Mouse (Mus musculus): ENCODE measurements around the gene Vps35l. TPM values are rescaled to one million over a fixed set of nuclear protein-coding genes. Genes with fewer than 3 reads are reported as not detected.

The Vps35l gene
- polyA plus RNA-seq, 1 experiment, result 52.4 TPM

- no peak for DNase-seq
- H3K36me3 ChIP-seq (ENCODE audit: control insufficient read depth, insufficient read depth, low read length), result no peaks in the 10 kb centered on the region; the same call in none of the 2 replicates
- no peak overlapping the region for H3K4me3 ChIP-seq (ENCODE audit: insufficient read depth, low read depth, low read length)
- WGBS, result 69% methylated on average over 9 of the region's 9 CpGs
- H3K4me1 ChIP-seq (ENCODE audit: control insufficient read depth, insufficient read depth, low read length), result no peaks in the 10 kb centered on the region
- H3K27ac ChIP-seq (ENCODE audit: insufficient read depth, low read depth, low read length), result no peak overlapping the region
- no peaks in the 10 kb centered on the region for H3K27me3 ChIP-seq (replicated peaks; ENCODE audit: control insufficient read depth, insufficient read depth, low read length)
- no peak for TF ChIP-seq CTCF (conservative IDR thresholded peaks at IDR 0.05; ENCODE audit: insufficient read depth, insufficient read length, low read depth, low read length)
- TF ChIP-seq POLR2A (IDR thresholded peaks at IDR 0.05; ENCODE audit: low read depth, low read length), result no peak
Observed at GRCm38 (mm10) chr7:118776491-118776890, 36.5 kb downstream of the Vps35l start.

DNA sequence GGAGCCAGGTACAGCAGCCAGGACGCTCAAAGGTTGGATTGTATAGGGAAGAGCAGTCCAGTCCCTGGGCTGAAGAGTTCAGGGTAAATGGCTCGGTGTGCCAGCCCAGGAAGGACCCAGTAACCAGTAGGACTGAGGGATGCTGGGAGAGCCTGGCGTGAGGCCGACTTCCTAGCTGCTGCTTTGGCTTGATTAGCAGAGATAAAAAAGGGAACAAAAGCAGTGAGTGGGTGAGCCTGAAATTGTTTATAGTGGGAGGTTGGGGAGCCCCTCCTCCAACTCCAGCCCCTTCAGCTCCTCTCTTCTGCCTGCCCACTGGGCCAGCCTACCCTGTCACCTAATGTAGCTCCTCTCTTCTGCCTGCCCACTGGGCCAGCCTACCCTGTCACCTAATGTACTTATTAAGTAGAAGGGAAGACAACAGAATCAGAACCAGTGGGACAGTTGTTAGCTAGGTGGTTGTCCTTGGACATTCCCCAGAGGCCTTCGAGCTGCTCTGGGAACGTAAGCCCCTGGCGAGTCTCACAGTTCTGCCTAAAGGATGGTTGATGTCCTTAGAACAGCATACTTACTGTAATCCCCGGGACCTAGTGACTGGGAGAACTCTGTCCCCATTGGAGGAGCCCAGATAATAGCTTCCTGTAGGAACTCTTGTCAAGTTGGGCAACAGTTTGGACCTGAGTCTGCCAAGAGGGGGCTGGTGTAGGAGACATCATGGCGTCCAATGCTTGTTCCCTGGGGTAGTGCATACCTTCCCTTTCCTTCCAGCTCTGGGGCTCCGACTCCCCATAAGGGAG lies 37.8 kb downstream of the Vps35l start:
- no peak overlapping the region for H3K27ac ChIP-seq (ENCODE audit: insufficient read depth, low read depth, low read length)
- no peak overlapping the region for H3K4me3 ChIP-seq (ENCODE audit: insufficient read depth, low read depth, low read length)
- H3K27me3 ChIP-seq (replicated peaks; ENCODE audit: control insufficient read depth, insufficient read depth, low read length), result no peaks in the 10 kb centered on the region
- H3K36me3 ChIP-seq (ENCODE audit: control insufficient read depth, insufficient read depth, low read length), result no peaks in the 10 kb centered on the region; the same call in none of the 2 replicates
- DNase-seq, result no peak
- TF ChIP-seq CTCF (conservative IDR thresholded peaks at IDR 0.05; ENCODE audit: insufficient read depth, insufficient read length, low read depth, low read length) (no peak), POLR2A (IDR thresholded peaks at IDR 0.05; ENCODE audit: low read depth, low read length) (no peak)
- 82% methylated on average over 10 of the region's 10 CpGs for WGBS
- no peaks in the 10 kb centered on the region for H3K4me1 ChIP-seq (ENCODE audit: control insufficient read depth, insufficient read depth, low read length)

DNA sequence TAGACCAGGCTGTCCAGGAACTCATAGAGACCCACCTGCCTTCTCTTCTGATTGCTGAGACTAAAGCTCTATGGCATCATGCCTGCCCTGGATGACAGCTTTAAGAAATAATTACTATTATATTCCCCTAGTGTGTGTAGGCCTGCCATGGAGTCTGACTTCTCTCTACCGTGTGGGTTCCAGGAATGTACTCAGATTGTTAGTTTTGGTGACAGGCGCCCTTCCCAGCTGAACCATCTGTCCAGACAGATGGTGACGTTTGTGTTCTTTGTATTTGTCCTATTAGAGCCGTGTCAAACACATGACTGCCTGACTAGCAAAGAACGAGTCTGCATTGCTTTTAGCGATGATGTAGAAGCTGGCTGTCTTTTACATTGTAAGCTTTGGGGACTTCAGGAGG lies 38.5 kb downstream of the Vps35l start:
- 75% methylated on average over 6 of the region's 6 CpGs for WGBS
- Histone ChIP-seq H3K4me1 (ENCODE audit: control insufficient read depth, insufficient read depth, low read length) (no peaks in the 10 kb centered on the region), H3K4me3 (ENCODE audit: insufficient read depth, low read depth, low read length) (no peak overlapping the region), H3K27ac (ENCODE audit: insufficient read depth, low read depth, low read length) (no peak overlapping the region), H3K36me3 (ENCODE audit: control insufficient read depth, insufficient read depth, low read length) (no peaks in the 10 kb centered on the region; the same call in none of the 2 replicates), H3K27me3 (replicated peaks; ENCODE audit: control insufficient read depth, insufficient read depth, low read length) (no peaks in the 10 kb centered on the region)
- no peak for DNase-seq
- TF ChIP-seq CTCF (conservative IDR thresholded peaks at IDR 0.05; ENCODE audit: insufficient read depth, insufficient read length, low read depth, low read length) (no peak), POLR2A (IDR thresholded peaks at IDR 0.05; ENCODE audit: low read depth, low read length) (no peak)

DNA sequence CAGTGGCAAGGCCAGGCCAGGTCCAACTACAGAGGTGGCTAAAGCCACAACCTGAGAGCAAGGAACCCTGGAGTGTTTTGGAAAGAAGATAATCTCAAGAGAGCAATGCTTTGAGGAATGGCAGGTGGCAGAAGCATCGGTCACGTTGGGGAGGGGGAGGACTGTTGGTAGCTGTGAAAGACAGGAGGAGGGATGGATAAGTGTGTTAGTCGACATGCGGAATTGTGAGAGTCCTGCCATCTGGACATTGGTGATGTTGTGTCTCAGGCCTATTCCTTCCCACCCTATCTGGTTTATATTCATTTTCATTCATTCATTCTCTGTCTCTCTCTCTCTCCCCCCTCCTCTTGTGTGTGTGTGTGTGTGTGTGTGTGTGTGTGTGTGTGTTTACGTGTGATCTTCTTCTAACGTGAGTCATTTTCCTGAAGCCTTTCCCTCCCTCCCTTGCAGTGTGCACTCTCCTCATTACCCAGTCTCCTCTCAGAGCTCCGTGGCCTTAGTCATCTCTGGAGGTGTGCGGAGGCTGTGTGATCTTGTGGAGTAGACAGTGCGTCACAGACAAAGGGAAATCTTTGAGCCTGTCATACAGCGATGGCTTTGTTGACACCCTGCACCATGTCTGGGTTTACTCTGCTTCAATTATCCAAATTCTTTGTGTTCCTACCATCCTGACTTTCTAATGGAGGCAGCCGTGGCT lies 43.4 kb downstream of the Vps35l start:
- H3K4me3 ChIP-seq (ENCODE audit: insufficient read depth, low read depth, low read length), result no peak overlapping the region
- 92% methylated on average over 11 of the region's 11 CpGs for WGBS
- no peak for DNase-seq
- TF ChIP-seq POLR2A (IDR thresholded peaks at IDR 0.05; ENCODE audit: low read depth, low read length) (no peak), CTCF (conservative IDR thresholded peaks at IDR 0.05; ENCODE audit: insufficient read depth, insufficient read length, low read depth, low read length) (no peak)
- no peak overlapping the region for H3K27ac ChIP-seq (ENCODE audit: insufficient read depth, low read depth, low read length)
- H3K4me1 ChIP-seq (ENCODE audit: control insufficient read depth, insufficient read depth, low read length), result peaks cover 4% of the 10 kb centered on the region; the same call in 1 of the 2 replicates
- no peaks in the 10 kb centered on the region for H3K27me3 ChIP-seq (replicated peaks; ENCODE audit: control insufficient read depth, insufficient read depth, low read length)
- H3K36me3 ChIP-seq (ENCODE audit: control insufficient read depth, insufficient read depth, low read length), result no peaks in the 10 kb centered on the region

DNA sequence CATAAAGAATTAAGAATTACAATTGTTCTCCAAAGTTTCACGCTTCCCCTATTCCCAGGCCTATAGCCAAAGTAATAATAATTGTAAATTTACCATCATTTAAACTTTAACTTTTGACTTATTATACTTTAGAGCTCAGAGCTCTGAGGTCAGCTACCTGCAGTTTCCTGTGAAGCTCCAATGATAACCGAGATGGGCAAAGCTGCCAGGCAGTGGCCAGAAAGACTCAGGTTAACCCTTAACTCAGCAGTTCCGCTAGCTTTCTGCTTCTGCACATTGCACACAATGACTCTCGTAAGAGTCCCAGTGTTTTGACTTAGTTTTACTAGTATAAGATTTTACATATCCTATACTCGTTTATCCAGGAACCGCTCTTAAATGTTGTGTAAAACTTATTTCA lies 46.1 kb downstream of the Vps35l start:
- WGBS, result 59% methylated on average over 6 of the region's 6 CpGs
- Histone ChIP-seq H3K27me3 (replicated peaks; ENCODE audit: control insufficient read depth, insufficient read depth, low read length) (no peaks in the 10 kb centered on the region), H3K36me3 (ENCODE audit: control insufficient read depth, insufficient read depth, low read length) (no peaks in the 10 kb centered on the region), H3K4me1 (ENCODE audit: control insufficient read depth, insufficient read depth, low read length) (peaks cover 10% of the 10 kb centered on the region; the same call in 1 of the 2 replicates), H3K27ac (ENCODE audit: insufficient read depth, low read depth, low read length) (no peak overlapping the region), H3K4me3 (ENCODE audit: insufficient read depth, low read depth, low read length) (no peak overlapping the region)
- DNase-seq, result peak; percentile 76
- TF ChIP-seq CTCF (conservative IDR thresholded peaks at IDR 0.05; ENCODE audit: insufficient read depth, insufficient read length, low read depth, low read length) (no peak), POLR2A (IDR thresholded peaks at IDR 0.05; ENCODE audit: low read depth, low read length) (no peak)

DNA sequence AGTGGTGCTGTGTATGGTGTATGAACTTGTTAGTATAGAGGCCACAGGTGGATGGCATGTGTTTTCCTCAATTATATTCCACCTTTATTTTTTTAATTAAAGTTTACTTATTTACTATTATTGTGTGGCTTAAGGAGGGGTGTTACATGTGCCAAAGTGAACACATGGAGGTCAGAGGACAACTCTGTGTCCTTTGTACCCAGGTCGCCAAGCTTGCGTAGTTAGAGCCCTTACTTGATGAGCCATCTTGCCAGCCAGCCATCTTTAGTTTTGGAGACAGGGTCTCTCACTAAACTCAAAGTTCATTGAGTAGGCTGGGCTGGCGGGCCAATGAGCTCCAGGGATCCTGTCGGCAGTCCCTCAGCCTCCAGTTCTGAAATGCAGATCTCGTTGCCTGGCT lies 47.3 kb downstream of the Vps35l start:
- 69% methylated on average over 5 of the region's 5 CpGs for WGBS
- Histone ChIP-seq H3K4me1 (ENCODE audit: control insufficient read depth, insufficient read depth, low read length) (peaks cover 10% of the 10 kb centered on the region; the same call in 1 of the 2 replicates), H3K4me3 (ENCODE audit: insufficient read depth, low read depth, low read length) (no peak overlapping the region), H3K27ac (ENCODE audit: insufficient read depth, low read depth, low read length) (peak overlapping the region; percentile 48; the same call in 1 of the 2 replicates), H3K27me3 (replicated peaks; ENCODE audit: control insufficient read depth, insufficient read depth, low read length) (no peaks in the 10 kb centered on the region), H3K36me3 (ENCODE audit: control insufficient read depth, insufficient read depth, low read length) (no peaks in the 10 kb centered on the region)
- TF ChIP-seq POLR2A (IDR thresholded peaks at IDR 0.05; ENCODE audit: low read depth, low read length) (no peak), CTCF (conservative IDR thresholded peaks at IDR 0.05; ENCODE audit: insufficient read depth, insufficient read length, low read depth, low read length) (no peak)
- peak; percentile 60 for DNase-seq

DNA sequence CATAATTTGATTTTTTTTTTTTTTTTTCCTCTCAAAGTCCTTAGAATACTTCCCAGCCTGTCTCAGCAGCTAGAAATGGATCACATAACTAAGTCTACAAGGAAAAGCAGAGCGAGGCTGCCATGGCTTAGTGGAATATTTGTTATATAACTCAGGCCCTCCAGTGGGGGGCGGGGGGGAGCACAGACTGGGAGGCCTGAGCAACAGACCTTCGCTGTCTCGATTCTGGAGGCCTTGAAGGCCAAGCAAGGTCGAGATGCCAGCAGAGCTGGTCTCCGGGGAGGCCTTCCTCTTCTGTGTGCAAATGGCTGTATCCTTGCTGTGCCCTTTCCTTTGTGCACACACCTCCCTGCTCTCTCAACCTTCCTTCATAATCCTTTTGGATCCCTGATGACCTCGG lies 48.5 kb downstream of the Vps35l start:
- Histone ChIP-seq H3K27ac (ENCODE audit: insufficient read depth, low read depth, low read length) (no peak overlapping the region), H3K36me3 (ENCODE audit: control insufficient read depth, insufficient read depth, low read length) (no peaks in the 10 kb centered on the region), H3K4me1 (ENCODE audit: control insufficient read depth, insufficient read depth, low read length) (peaks cover 14% of the 10 kb centered on the region), H3K27me3 (replicated peaks; ENCODE audit: control insufficient read depth, insufficient read depth, low read length) (no peaks in the 10 kb centered on the region), H3K4me3 (ENCODE audit: insufficient read depth, low read depth, low read length) (no peak overlapping the region)
- TF ChIP-seq CTCF (conservative IDR thresholded peaks at IDR 0.05; ENCODE audit: insufficient read depth, insufficient read length, low read depth, low read length), result no peak
- no peak for TF ChIP-seq POLR2A (IDR thresholded peaks at IDR 0.05; ENCODE audit: low read depth, low read length)
- WGBS, result 53% methylated on average over 7 of the region's 7 CpGs
- no peak for DNase-seq

Data from kidney, adult 2 months (tissue).